Mouse (Mus musculus) ES-E14 (cell line): ENCODE data around the gene Gm49661. TPM values are rescaled to one million over a fixed set of nuclear protein-coding genes. Genes with fewer than 3 reads are reported as not detected.

Source experiments
- DNase-seq: peaks from one replicate; pipeline ENCODE4 v3.0.0-alpha.2; 2013; ENCODE audit warnings: low read depth, low spot score
- H3K27ac ChIP-seq: 2 replicates; pipeline ENCODE4 v1.5.1; 2012; ENCODE audit warnings: low read depth, mild to moderate bottlenecking, low read length, moderate library complexity, mixed read lengths; ENCODE audit not compliant: poor library complexity, insufficient read depth, severe bottlenecking
- H3K36me3 ChIP-seq: 2 replicates; pipeline ENCODE4 v1.6.1; 2012; ENCODE audit warnings: mild to moderate bottlenecking, low read length, moderate library complexity, mixed read lengths; ENCODE audit not compliant: control insufficient read depth, poor library complexity, insufficient read depth, severe bottlenecking
- H3K4me1 ChIP-seq, 2 experiments: fragments of 150-350 bp in 1 of 2; sonication (generic) in 1 of 2; 2 replicates each; pipeline ENCODE4 v1.6.1; 2012; ENCODE audit warnings: low read length in 2 of 2, mild to moderate bottlenecking in 1 of 2, mixed read lengths in 1 of 2; ENCODE audit not compliant: control insufficient read depth in 2 of 2, insufficient read depth in 2 of 2, poor library complexity in 1 of 2
- H3K4me3 ChIP-seq, 2 experiments: fragments of 150-350 bp in 1 of 2; sonication (generic) in 1 of 2; 2 replicates each; pipeline ENCODE4 v1.5.1; 2012; ENCODE audit warnings: low read length in 2 of 2, low read depth in 1 of 2, mild to moderate bottlenecking in 1 of 2, mixed read lengths in 1 of 2; ENCODE audit not compliant: insufficient read depth in 1 of 2, poor library complexity in 1 of 2, severe bottlenecking in 1 of 2
- H3K9ac ChIP-seq: 2 replicates; pipeline ENCODE4 v1.6.1; 2012; ENCODE audit warnings: low read depth, mild to moderate bottlenecking, low read length, mixed read lengths; ENCODE audit not compliant: poor library complexity, insufficient read depth, severe bottlenecking
- H3K9me3 ChIP-seq: fragments of 150-350 bp; sonication (generic); 2 replicates; pipeline ENCODE4 v1.6.1; 2012; ENCODE audit warnings: low read depth, mild to moderate bottlenecking, low read length; ENCODE audit not compliant: control insufficient read depth, insufficient read depth
- CHD2 ChIP-seq: IDR thresholded peaks from 2 replicates; pipeline ENCODE4 v1.6.1; 2014; ENCODE audit warnings: mild to moderate bottlenecking, low read depth, low read length, inconsistent platforms
- HCFC1 ChIP-seq: IDR thresholded peaks from 2 replicates; pipeline ENCODE4 v1.6.1; 2012; ENCODE audit warnings: low read length, inconsistent platforms, borderline replicate concordance; ENCODE audit not compliant: insufficient read depth
- MAFK ChIP-seq: IDR thresholded peaks from 2 replicates; pipeline ENCODE4 v1.6.1; 2014; ENCODE audit warnings: mild to moderate bottlenecking, low read depth, low read length, inconsistent platforms; ENCODE audit not compliant: insufficient read depth
- ZC3H11A ChIP-seq: IDR thresholded peaks from 2 replicates; pipeline ENCODE4 v1.6.1; 2012; ENCODE audit warnings: low read depth, mild to moderate bottlenecking, inconsistent platforms, low read length, borderline replicate concordance
- ZNF384 ChIP-seq: IDR thresholded peaks from 2 replicates; pipeline ENCODE4 v1.6.1; 2012; ENCODE audit warnings: low read depth, low read length, inconsistent platforms
- in situ Hi-C, 2 experiments: fragments of 600-800 bp; cut with MboI; formaldehyde crosslinking; loops; one replicate each; pipeline ENCODE4 v1.15.1; 2025; ENCODE audit warnings: low sequenced_read_pairs in 2 of 2, inconsistent platforms in 1 of 2; ENCODE audit not compliant: unreplicated experiment in 2 of 2
- total RNA-seq: library from RNA; depleted of rRNA; stranded (reverse); fragments of 300-350 nt; gene quantifications from 2 replicates; pipeline ENCODE4 v1.2.3, GENCODE M21; 2012

Gene Gm49661
- total RNA-seq, 1 experiment: not detected

GRCm38 (mm10) chr8:84946528-84947240 is 22.5 kb downstream of the Gm49661 start, which contains the start of gene Rtbdn:
Gene Rtbdn, plus strand, starts transcription at chr8:84946991.
- in situ Hi-C loops: no loop called here
- Histone ChIP-seq H3K4me1 (peaks cover 2 to 5% of the 10 kb centered on the region in 2 experiments; a peak in 1 of 4 replicates), H3K4me3 (peak within 1 kb of the TSS; percentile 72 to 93), H3K9ac (peak within 1 kb of the TSS; percentile 40; the same call in 1 of the 2 replicates), H3K36me3 (no peaks in the 10 kb centered on the region), H3K27ac (peak within 1 kb of the TSS; percentile 36; the same call in 1 of the 2 replicates), H3K9me3 (no peaks in the 10 kb centered on the region)
- TF ChIP-seq HCFC1 (no peak), MAFK (no peak), CHD2 (no peak), ZC3H11A (no peak), ZNF384 (no peak)
- DNase-seq: no peak

GRCm38 (mm10) chr8:84945633-84946527 is 23.4 kb downstream of the Gm49661 start:
- Histone ChIP-seq H3K9ac (peak overlapping the region; percentile 40; the same call in 1 of the 2 replicates), H3K36me3 (no peaks in the 10 kb centered on the region), H3K9me3 (no peaks in the 10 kb centered on the region), H3K4me1 (peaks cover 2 to 5% of the 10 kb centered on the region in 2 experiments; a peak in 1 of 4 replicates), H3K4me3 (peak overlapping the region; percentile 72 to 93), H3K27ac (peak overlapping the region; percentile 36; the same call in 1 of the 2 replicates)
- DNase-seq: no peak
- TF ChIP-seq CHD2: no peak
- TF ChIP-seq ZC3H11A: no peak
- TF ChIP-seq ZNF384: no peak
- TF ChIP-seq HCFC1: no peak
- TF ChIP-seq MAFK: no peak
- in situ Hi-C loops: no loop called here

- H3K4me3 ChIP-seq: peak overlapping the region; percentile 72 to 93
- H3K27ac ChIP-seq: no peak overlapping the region
- in situ Hi-C loops: no loop called here
- H3K4me1 ChIP-seq: peaks cover 2 to 5% of the 10 kb centered on the region in 2 experiments; a peak in 1 of 4 replicates
- no peaks in the 10 kb centered on the region for H3K36me3 ChIP-seq
- DNase-seq: no peak
- H3K9me3 ChIP-seq: no peaks in the 10 kb centered on the region
- TF ChIP-seq CHD2: no peak
- no peak for TF ChIP-seq HCFC1
- no peak for TF ChIP-seq MAFK
- H3K9ac ChIP-seq: no peak overlapping the region
These were observed 24.0 kb downstream of the Gm49661 start for GRCm38 (mm10) chr8:84945235-84945632.

GRCm38 (mm10) chr8:84944478-84945160 is 24.6 kb downstream of the Gm49661 start:
- peak; percentile 81 for DNase-seq
- in situ Hi-C loops: no loop called here
- TF ChIP-seq CHD2 (no peak), MAFK (no peak), ZNF384 (no peak), HCFC1 (no peak), ZC3H11A (no peak)
- H3K4me3 ChIP-seq: peak overlapping the region in 1 of 2 experiments; percentile 72; a peak in 3 of 4 replicates
- no peak overlapping the region for H3K27ac ChIP-seq
- no peaks in the 10 kb centered on the region for H3K9me3 ChIP-seq
- H3K36me3 ChIP-seq: no peaks in the 10 kb centered on the region
- H3K4me1 ChIP-seq: peaks cover 2 to 5% of the 10 kb centered on the region in 2 experiments; a peak in 1 of 4 replicates
- H3K9ac ChIP-seq: no peak overlapping the region
